Mouse (Mus musculus) hindbrain, embryonic 10.5 days (tissue): ENCODE measurements around the gene Mapk10. TPM values are rescaled to one million over a fixed set of nuclear protein-coding genes. Genes with fewer than 3 reads are reported as not detected.
"Not testable (repeated sequence)": the region's sequence is repeated elsewhere in the genome, so short reads cannot be mapped to it uniquely, and the experiment has no call there.

Source experiments
- DNase-seq: peaks from one replicate; pipeline ENCODE4 v3.0.0-alpha.2; 2017; ENCODE audit warnings: low spot score
- H3K27ac ChIP-seq: fragments of 300-500 bp; sonication (generic); 2 replicates; pipeline ENCODE4 v1.5.1; 2016; ENCODE audit warnings: mild to moderate bottlenecking, moderate library complexity
- H3K27me3 ChIP-seq: fragments of 300-500 bp; sonication (generic); 2 replicates; pipeline ENCODE4 v1.6.1; 2016; ENCODE audit warnings: mild to moderate bottlenecking; ENCODE audit not compliant: poor library complexity, insufficient read depth, severe bottlenecking
- H3K36me3 ChIP-seq: fragments of 300-500 bp; sonication (generic); 2 replicates; pipeline ENCODE4 v1.6.1; 2016; ENCODE audit warnings: mild to moderate bottlenecking, moderate library complexity
- H3K4me1 ChIP-seq: fragments of 300-500 bp; sonication (generic); replicated peaks from 2 replicates; pipeline ENCODE4 v1.6.1; 2016; ENCODE audit warnings: mild to moderate bottlenecking
- H3K4me3 ChIP-seq: fragments of 300-500 bp; sonication (generic); 2 replicates; pipeline ENCODE4 v1.5.1; 2016; ENCODE audit warnings: mild to moderate bottlenecking, moderate library complexity
- H3K9me3 ChIP-seq: fragments of 300-500 bp; sonication (generic); 2 replicates; pipeline ENCODE4 v1.6.1; 2016; ENCODE audit warnings: mild to moderate bottlenecking, moderate library complexity
- WGBS: fragments of 180-500 bp; shearing (Covaris S2); methylation state at CpG from one replicate; pipeline ENCODE4 v1.1.7; 2016; 5-methylcytosine and 5-hydroxymethylcytosine counted together
- polyA plus RNA-seq: library from polyadenylated mRNA; unstranded; fragments of >200 nt; fragmentation: Nextera tagmentation; extraction: Ambion mirVana; gene quantifications from 2 replicates; pipeline ENCODE4 v1.2.1, GENCODE M21; 2016

Gene Mapk10
- polyA plus RNA-seq, 1 experiment from 2014 or later = 48.1 TPM

- WGBS = 45% methylated on average over 6 of the region's 6 CpGs
- DNase-seq = no peak
- no peaks in the 10 kb centered on the region for H3K27me3 ChIP-seq
- H3K9me3 ChIP-seq = no peaks in the 10 kb centered on the region
- H3K27ac ChIP-seq = no peak overlapping the region
- H3K4me1 ChIP-seq = peaks cover 17% of the 10 kb centered on the region
- H3K36me3 ChIP-seq = no peaks in the 10 kb centered on the region
- no peak overlapping the region for H3K4me3 ChIP-seq
Observed at GRCm38 (mm10) chr5:102977138-102977537, 234.0 kb downstream of the Mapk10 start.

- H3K4me3 ChIP-seq = no peak overlapping the region
- no peaks in the 10 kb centered on the region for H3K36me3 ChIP-seq
- no peaks in the 10 kb centered on the region for H3K27me3 ChIP-seq
- DNase-seq = no peak
- H3K4me1 ChIP-seq = peaks cover 17% of the 10 kb centered on the region
- no peaks in the 10 kb centered on the region for H3K9me3 ChIP-seq
- no peak overlapping the region for H3K27ac ChIP-seq
Observed at GRCm38 (mm10) chr5:102976540-102976939, 234.6 kb downstream of the Mapk10 start.

- no peaks in the 10 kb centered on the region for H3K27me3 ChIP-seq
- H3K36me3 ChIP-seq = no peaks in the 10 kb centered on the region
- H3K27ac ChIP-seq = no peak overlapping the region
- DNase-seq = no peak
- WGBS = 89% methylated on average over 4 of the region's 4 CpGs
- H3K9me3 ChIP-seq = no peaks in the 10 kb centered on the region
- H3K4me3 ChIP-seq = no peak overlapping the region
- peaks cover 17% of the 10 kb centered on the region for H3K4me1 ChIP-seq
Observed at GRCm38 (mm10) chr5:102974400-102974799, 236.7 kb downstream of the Mapk10 start.

- H3K9me3 ChIP-seq = peaks cover 6% of the 10 kb centered on the region; the same call in 1 of the 2 replicates
- H3K4me3 ChIP-seq = no peak overlapping the region
- H3K4me1 ChIP-seq = no peaks in the 10 kb centered on the region
- WGBS = 94% methylated on average over 5 of the region's 5 CpGs
- H3K27me3 ChIP-seq = no peaks in the 10 kb centered on the region
- peaks cover 19% of the 10 kb centered on the region; the same call in 1 of the 2 replicates for H3K36me3 ChIP-seq
- DNase-seq = no peak
- H3K27ac ChIP-seq = no peak overlapping the region
Observed at GRCm38 (mm10) chr5:102964396-102964795, 246.7 kb downstream of the Mapk10 start.

- Histone ChIP-seq H3K4me3 (no peak overlapping the region), H3K9me3 (no peaks in the 10 kb centered on the region), H3K4me1 (no peaks in the 10 kb centered on the region), H3K27me3 (no peaks in the 10 kb centered on the region), H3K27ac (no peak overlapping the region), H3K36me3 (no peaks in the 10 kb centered on the region)
- no peak for DNase-seq
- WGBS = 91% methylated on average over 8 of the region's 8 CpGs
Observed at GRCm38 (mm10) chr5:102953414-102953813, 257.7 kb downstream of the Mapk10 start.

- no peak overlapping the region for H3K4me3 ChIP-seq
- H3K27me3 ChIP-seq = no peaks in the 10 kb centered on the region
- DNase-seq = no peak
- H3K4me1 ChIP-seq = no peaks in the 10 kb centered on the region
- H3K9me3 ChIP-seq = no peaks in the 10 kb centered on the region
- no peak overlapping the region for H3K27ac ChIP-seq
- WGBS = 86% methylated on average over 3 of the region's 3 CpGs
- H3K36me3 ChIP-seq = no peaks in the 10 kb centered on the region
Observed at GRCm38 (mm10) chr5:102952918-102953317, 258.2 kb downstream of the Mapk10 start.

GRCm38 (mm10) chr5:102947061-102947711, 263.9 kb downstream of the Mapk10 start:
- WGBS = 82% methylated on average over 8 of the region's 8 CpGs
- no peak for DNase-seq
- no peaks in the 10 kb centered on the region for H3K4me1 ChIP-seq
- no peaks in the 10 kb centered on the region for H3K27me3 ChIP-seq
- H3K4me3 ChIP-seq = no peak overlapping the region
- H3K27ac ChIP-seq = no peak overlapping the region
- 0 out of 2 replicates have a peak, but pooled peaks cover 3% of the 10 kb centered on the region for H3K9me3 ChIP-seq
- 0 out of 2 replicates have a peak, but pooled peaks cover 7% of the 10 kb centered on the region for H3K36me3 ChIP-seq

- DNase-seq = no peak
- Histone ChIP-seq H3K4me1 (no peaks in the 10 kb centered on the region), H3K36me3 (0 out of 2 replicates have a peak, but pooled peaks cover 7% of the 10 kb centered on the region), H3K4me3 (no peak overlapping the region), H3K27me3 (no peaks in the 10 kb centered on the region), H3K27ac (no peak overlapping the region), H3K9me3 (0 out of 2 replicates have a peak, but pooled peaks cover 3% of the 10 kb centered on the region)
- WGBS = 94% methylated on average over 8 of the region's 8 CpGs
Observed at GRCm38 (mm10) chr5:102946625-102947024, 264.5 kb downstream of the Mapk10 start.

- not testable (repeated sequence) for H3K4me1 ChIP-seq, H3K9me3 ChIP-seq, H3K27me3 ChIP-seq, H3K4me3 ChIP-seq, H3K27ac ChIP-seq, DNase-seq, H3K36me3 ChIP-seq
- 84% methylated on average over 17 of the region's 17 CpGs for WGBS
Observed at GRCm38 (mm10) chr5:102943864-102944630, 267.1 kb downstream of the Mapk10 start.

- no peak overlapping the region for H3K27ac ChIP-seq
- H3K27me3 ChIP-seq = no peaks in the 10 kb centered on the region
- no peaks in the 10 kb centered on the region for H3K9me3 ChIP-seq
- no peak overlapping the region for H3K4me3 ChIP-seq
- 0 out of 2 replicates have a peak, but pooled peaks cover 5% of the 10 kb centered on the region for H3K4me1 ChIP-seq
- no peaks in the 10 kb centered on the region for H3K36me3 ChIP-seq
- 69% methylated on average over 6 of the region's 6 CpGs for WGBS
- no peak for DNase-seq
Observed at GRCm38 (mm10) chr5:102930161-102930560, 281.0 kb downstream of the Mapk10 start.

GRCm38 (mm10) chr5:102926786-102927185, 284.3 kb downstream of the Mapk10 start:
- peaks cover 12% of the 10 kb centered on the region for H3K36me3 ChIP-seq
- H3K27ac ChIP-seq = no peak overlapping the region
- H3K4me3 ChIP-seq = no peak overlapping the region
- H3K9me3 ChIP-seq = no peaks in the 10 kb centered on the region
- 80% methylated on average over 5 of the region's 5 CpGs for WGBS
- no peak for DNase-seq
- 0 out of 2 replicates have a peak, but pooled peaks cover 5% of the 10 kb centered on the region for H3K4me1 ChIP-seq
- H3K27me3 ChIP-seq = no peaks in the 10 kb centered on the region

- Histone ChIP-seq H3K4me1 (peaks cover 4% of the 10 kb centered on the region; the same call in 1 of the 2 replicates), H3K27ac (no peak overlapping the region)
- 92% methylated on average over 2 of the region's 2 CpGs for WGBS
Observed at GRCm38 (mm10) chr5:102920199-102920598, 290.9 kb downstream of the Mapk10 start.

More at GRCm38 (mm10) chr5:102920199-102920598, 290.9 kb downstream of the Mapk10 start:
- DNase-seq = no peak
- H3K27me3 ChIP-seq = no peaks in the 10 kb centered on the region
- no peaks in the 10 kb centered on the region for H3K9me3 ChIP-seq
- no peak overlapping the region for H3K4me3 ChIP-seq
- peaks cover 25% of the 10 kb centered on the region for H3K36me3 ChIP-seq
